Mouse (Mus musculus) liver (tissue): Measurements from ENCODE around the gene Sspo.
A peak's percentile ranks its signal among the peaks of the same experiment; 100 is the strongest.

Experiments used
- DNase-seq: peaks from one replicate; pipeline ENCODE4 v3.0.0-alpha.2; 2020; ENCODE audit warnings: mixed read lengths

Sspo gene

DNA sequence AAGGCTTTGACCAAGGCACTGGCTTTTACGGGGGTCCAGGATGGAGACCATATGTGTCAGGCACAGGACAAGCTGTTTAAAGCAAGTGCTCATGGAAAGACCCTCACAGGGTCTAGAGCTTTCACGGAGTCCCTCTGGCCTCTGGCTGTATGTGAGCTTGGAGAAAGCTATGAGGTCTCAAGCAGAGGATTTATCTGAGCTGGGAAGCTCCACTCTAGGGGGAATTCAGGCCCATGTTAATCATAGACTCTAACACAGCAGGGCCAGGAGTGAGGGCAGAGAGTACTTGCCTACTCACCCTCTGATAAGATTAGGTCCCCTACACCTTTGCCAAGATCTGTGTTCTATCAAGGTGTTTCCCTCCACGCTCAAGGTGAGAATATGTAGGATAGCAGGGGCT, 94.6 kb downstream of the Sspo start:
- no peak for DNase-seq

DNA sequence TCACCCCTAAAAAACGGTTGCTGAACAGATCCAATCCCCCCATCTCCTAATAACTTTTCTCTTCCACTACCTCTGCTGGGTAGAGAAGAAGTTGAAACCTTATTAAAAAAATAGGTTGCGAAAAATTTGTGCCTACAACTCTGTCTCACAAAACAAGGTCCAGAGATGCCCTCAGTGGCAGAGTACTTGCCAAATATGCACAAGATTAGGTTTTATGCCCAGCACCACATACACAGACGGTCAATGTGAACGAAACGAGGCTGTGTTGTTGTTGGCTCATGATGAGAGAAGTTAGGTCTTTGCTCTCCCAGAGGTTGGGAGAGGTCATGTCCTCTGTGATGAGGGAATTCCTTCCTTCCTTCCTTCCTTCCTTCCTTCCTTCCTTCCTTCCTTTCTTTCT, 97.2 kb downstream of the Sspo start:
- no peak for DNase-seq

DNA sequence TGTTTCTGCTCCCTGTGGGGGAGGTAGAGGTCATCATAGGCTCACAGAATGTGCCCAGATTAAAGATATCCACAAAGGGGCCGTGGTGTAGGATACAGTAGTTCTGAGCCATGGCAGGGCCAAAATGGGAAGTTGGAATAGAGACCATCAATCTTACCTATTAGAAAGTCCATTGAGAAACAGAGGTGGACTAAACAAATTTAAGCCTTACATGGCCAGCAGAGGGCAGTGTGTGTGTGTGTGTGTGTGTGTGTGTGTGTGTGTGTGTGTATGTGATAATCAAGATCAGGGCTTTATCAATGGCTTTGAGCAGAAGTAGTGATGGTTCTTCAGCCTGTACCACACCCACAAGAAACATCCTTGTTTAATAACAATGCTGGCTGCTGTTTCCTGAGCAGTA, 98.2 kb downstream of the Sspo start:
- DNase-seq, result peak; percentile 28

DNA sequence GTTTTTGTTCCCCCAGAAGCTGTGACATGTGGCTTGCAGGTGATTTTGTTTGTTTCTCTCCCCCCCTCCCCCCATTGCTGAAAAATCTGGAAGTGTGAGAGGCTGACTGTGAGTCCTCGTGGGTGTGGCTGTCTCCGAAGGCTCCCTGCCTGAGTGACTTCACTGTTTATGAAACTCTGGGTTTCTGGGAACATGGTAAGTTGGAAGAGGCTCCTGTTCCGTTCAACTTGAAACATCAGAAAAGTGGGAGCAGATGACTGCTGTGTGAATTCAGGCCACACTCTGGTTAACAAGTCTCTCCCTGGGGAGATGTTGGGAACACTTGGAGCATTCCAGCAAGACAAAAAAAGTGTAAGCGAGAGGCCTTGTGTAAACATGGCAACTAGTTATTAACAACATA, 98.8 kb downstream of the Sspo start:
- DNase-seq, result no peak

DNA sequence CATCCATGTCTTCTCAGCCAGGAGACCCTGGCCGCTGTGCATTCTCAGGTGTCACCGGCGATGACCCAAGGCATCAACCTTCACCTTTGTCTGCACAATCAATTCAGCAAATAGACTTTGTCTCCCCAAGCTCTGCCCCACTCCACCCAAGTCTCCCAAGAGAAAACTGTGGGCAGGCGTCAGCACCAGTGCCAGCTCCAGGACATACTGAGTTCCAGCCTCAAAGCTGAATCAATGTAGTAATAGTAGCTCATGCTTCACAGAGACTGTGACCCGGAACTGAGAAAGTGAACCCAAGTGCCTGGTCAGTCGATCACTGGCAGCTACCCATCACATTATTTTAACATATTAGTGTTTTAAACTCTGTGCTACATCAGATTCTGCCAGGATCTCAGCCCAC, 100.3 kb downstream of the Sspo start:
- DNase-seq, result no peak
